Mouse (Mus musculus): Measurements from ENCODE around the gene Grm8. TPM values are rescaled to one million over a fixed set of nuclear protein-coding genes. Genes with fewer than 3 reads are reported as not detected.

Gene Grm8
- 0.07 and 0.10 TPM in 2 replicates for polyA plus RNA-seq (2012; rRNA removed; ENCODE audit: low replicate concordance)

GRCm38 (mm10) chr6:28135001-28135401 lies at the start of gene Grm8:
TSS of gene Grm8 (minus strand) at chr6:28135178.

All from mammary gland, adult 2 months (tissue).